Mouse (Mus musculus) frontal cortex, postnatal 14 days (tissue): ENCODE data around the gene Tmem156.

Experiments used
- DNase-seq, 2 experiments: peaks; one replicate each; pipeline ENCODE4 v3.0.0; 2022; ENCODE audit warnings: low spot score in 2 of 2

Gene Tmem156

DNA sequence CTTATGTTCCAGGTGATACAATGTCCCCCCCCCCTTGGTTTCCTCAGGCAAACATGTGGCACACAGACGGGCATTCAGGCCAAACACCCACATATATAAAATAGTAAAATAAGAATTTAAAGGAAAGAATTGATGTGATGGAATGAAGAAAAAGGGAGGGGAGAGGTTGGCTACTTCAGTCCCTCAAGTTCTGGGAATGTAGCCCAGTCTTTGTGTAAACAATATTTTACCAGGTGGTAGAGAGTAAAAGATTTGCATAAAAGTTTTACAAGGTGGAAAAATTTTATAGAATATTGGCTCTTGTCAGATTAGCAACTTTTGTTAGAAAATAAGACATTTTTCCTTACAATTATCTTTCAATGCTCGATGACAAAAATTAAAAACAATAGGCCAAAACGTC is 4.9 kb upstream of the Tmem156 start:
- no peak for DNase-seq

DNA sequence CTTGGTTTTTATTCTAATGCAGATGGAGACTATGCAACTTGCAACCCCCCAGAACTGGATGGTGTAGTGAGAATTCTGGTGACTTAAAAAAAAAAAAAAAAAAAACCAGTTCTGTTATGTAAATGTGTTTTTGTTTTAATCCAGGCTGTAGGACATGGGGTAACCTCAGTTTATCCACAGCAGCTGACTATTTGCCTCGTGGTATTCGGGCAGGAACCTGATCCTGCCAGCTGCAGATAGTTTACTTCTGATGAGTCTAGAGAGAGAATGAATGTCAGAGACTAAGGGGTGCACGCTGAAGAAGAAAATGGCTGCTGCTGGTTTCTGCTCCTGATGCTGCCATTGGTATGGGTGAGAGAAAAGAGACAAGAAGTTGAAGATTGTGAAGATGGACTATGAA is 4.2 kb upstream of the Tmem156 start:
- DNase-seq = no peak

DNA sequence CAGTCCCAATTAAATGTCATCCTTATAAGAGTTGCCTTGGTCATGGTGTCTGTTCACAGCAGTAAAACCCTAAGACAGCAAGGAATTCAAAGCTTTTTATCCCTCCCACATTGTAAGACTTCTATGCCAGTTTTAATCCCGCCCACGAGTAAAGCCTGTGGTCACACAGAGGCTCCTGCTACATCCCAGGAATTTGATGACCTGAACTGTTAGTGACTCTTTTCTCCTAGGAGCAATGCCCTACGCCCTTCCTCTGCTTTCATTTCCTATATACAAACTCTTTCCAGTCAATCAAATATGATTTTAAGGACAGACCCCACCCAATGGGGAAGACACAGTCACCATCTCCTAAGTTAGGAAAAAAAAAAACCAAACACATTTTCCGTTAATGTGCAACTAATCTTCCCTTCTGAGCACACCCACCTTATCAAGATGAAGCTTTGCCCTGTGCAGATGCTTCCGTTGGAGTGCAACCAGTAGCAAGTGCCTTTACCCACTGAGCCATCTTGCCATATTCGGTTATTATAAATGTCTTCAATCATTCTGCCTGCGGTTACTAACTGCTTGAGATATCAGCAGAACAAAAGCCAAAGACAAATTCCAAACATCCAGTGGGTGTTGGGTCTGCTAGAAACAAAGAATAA is 3.1 kb upstream of the Tmem156 start:
- no peak for DNase-seq

DNA sequence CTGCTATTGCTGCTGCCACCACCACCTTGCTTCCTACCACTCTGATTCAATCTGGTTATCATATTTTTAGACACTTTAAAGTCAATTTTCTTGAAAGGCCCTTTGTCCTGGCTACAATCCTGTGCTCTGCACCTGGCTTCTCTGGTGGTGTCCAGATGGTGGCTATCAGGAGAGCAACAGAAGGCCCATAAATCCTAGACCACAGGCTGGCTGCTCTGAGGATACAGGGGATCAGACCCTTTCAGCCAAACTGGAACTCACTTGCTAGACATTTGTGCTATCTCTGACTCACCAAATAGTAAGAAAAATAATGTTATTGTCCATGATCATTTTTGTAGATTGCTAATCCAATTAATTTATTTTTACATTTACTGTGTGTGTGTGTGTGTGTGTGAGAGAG is 1.8 kb upstream of the Tmem156 start:
- no peak for DNase-seq

DNA sequence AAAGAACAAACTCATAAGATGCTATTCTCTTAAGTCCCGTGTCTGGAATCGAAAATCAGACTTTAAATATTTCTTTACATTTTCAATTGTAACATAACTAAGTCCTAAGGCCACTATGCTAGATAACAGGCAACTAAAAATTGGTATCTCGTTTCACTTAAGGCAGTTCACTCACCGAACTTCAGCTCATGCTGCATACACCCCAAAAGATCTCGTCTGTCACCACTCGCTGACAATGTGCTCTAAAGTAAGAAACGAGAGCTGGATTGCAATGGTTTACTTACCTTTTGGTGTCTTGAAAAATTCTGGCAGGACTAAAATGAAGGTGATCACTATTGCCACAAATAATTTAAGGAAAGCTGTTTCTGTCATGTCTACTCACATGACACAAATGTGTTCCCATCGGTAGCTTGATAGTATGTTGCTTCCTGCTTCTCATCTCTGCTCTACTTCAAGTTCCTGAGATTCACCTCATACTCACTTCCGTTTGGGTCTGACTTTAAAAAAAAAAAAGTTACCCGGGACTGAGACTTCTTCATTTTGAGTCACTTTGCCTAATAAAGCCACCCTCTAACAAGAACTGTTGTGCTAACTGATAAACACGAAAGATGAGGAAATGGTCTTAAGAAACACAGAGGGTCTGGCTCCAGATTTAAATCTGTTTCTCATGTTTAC is 611 bp downstream of the Tmem156 start:
- DNase-seq = no peak

DNA sequence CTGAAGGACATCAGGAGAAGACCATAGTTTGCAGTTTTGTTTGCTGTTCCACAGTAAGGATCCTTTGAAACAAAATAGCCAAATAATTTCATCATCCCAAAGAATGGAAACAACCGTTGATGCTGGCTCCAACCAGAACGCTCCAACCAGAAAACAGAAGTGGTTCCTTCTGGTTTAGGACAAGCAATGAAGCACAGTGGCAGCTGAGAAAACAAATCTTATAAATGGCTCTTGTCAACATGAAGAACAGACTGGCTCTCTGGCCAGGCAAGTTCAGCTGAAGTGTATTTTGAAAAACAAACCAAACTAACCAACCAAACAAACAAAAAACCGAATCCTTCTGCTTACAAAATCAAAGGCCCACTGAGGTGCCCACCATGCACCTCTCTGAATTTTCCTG is 2.2 kb downstream of the Tmem156 start:
- no peak for DNase-seq

DNA sequence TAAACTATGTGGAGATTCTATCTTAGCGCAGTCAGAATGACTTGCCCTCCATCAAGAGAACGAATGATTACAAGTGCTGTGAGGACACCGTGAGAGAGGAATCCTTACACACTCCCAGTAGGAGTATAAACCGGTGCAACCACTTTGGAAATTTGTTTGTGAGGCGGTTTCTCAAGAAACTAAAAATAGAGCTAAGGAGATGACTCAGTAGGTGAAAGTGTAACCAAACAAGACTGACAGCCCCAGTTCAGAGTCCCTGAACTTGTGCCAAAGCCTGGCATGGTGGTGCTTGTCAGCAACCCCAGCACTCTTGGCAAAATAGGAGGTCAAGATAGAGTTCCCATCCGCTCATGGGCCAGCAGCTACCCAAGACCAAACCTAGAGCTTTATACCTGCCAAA is 5.4 kb downstream of the Tmem156 start:
- DNase-seq = no peak

DNA sequence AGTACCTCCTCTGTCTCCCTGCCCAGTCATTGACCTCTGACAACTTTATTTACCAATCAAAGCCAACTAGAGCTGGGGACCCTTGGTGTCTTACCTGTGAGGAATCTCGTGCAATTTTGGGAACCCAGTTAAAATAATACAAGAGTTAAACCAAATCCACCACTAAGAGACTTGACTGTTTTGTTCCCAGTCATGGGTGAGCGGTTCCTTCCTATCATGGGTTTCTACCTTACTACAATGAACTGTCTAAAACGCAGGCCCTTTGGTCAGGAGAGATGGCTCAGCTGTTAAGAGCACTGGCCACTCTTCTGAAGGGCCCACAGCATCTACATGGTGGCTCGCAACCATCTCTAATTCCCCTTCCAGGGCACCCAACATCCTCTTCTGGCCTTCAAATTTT is 10.1 kb downstream of the Tmem156 start:
- no peak for DNase-seq

DNA sequence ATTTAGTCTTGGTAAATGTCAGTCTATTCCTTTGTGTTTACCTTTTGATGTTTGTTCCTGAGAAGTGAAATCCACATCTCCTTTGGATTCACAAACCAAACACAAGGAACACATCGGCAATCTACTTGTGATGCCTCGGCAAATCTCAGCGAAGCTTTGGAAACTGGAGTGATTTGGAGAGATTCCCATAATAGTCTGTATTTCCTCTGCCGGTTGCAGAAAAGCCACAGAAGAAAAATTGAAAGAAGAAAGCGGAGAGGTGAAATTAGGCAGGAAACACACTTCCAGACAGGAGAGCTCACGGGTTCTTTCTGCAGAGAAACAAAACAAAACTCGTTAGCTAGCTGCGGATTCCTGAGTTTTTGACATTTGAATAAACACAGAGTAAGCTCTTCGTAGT is 12.1 kb downstream of the Tmem156 start:
- DNase-seq = peak in 1 of 2 experiments; percentile 16

DNA sequence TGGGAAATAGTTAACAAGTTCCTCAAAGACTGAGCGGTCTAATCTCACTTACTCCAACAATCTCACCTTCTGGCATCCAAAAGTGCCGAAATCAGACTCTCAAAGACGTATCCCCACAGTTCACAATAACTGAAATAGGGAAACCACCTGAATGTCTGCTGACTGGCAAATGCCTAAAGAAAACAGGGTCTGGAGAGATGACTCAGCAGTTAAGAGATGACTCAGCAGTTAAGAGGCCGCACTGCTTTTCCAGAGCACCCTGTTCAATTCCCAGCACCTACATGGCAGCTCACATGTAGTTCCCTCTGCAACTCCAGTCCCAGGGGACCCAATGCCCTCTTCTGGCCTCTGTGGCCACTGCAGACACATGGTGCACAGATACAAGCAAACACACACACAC is 13.9 kb downstream of the Tmem156 start:
- DNase-seq = no peak

DNA sequence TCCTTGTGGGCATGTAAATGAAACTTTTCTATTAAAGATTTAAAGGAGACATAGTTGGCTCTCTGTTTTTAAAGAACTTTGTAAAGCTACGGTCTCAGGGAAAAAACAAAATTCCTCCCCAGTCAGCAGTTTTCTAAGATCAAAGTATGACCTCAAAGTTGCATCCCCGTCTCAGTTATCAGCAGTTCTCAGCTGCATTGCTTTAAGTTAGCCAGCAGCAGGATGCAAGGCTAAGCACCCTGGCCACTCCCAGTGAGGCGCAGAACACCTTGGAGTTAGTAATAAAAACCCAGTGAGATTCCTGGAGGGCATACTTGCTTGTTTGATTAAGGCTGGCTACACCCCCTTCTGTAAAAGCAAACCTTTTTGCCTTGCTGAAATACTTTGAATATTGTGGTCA is 15.2 kb downstream of the Tmem156 start:
- DNase-seq = no peak

DNA sequence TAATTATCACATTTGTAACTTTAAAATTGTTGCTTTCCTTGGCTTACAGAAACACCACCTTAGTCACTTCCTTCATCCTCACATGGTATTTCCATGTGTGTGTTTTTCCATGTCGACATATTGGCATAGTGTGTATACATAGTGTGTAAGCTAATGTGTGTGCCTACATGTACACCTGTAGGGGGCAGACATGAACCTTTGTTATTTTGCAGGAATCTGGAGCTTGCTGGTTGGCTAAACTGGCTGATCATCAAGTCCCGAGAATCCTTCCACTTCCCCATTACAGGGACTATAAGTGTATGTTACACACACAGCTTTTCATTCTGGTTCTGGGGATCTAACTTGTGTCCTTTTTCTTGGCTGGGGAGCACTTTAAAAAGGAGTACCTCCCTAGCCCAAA is 15.8 kb downstream of the Tmem156 start:
- no peak for DNase-seq

DNA sequence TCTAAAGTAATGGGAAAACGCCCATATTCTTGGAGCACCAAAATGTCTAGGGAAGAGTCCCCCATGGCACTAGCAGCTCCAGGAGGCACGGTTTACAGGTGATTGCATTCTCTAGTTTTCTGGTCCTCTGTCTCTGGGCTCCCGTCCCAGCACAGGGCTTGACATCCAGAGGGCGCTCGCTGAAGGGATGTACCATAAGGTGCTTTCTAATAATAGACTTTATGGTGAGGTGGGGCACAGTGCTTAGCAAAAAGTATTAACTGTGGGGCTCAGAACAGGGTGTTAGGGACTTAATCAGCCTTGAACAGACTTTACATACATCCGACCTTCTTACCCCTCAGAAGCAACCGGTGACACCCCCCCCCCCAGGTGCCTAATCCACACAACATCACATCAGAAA is 17.2 kb downstream of the Tmem156 start:
- DNase-seq = no peak

DNA sequence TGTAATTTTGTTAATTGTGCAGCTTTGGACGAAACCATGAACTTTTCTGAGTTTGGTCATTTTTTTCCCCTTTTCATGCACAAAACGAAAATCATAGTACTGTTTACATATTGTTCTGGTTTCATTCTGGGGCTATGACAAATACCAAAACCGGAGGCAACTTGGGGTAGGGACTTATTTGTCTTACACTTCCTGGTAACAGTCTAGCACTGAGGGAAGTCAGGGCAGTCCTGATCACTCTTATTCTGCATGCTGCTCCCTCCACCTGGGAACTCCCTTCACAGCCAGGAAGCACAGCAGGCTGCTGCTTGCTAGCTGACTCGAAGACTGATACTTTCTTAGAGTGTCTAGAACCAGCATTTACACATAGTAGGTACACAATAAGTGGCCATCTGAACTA is 18.7 kb downstream of the Tmem156 start:
- no peak for DNase-seq

DNA sequence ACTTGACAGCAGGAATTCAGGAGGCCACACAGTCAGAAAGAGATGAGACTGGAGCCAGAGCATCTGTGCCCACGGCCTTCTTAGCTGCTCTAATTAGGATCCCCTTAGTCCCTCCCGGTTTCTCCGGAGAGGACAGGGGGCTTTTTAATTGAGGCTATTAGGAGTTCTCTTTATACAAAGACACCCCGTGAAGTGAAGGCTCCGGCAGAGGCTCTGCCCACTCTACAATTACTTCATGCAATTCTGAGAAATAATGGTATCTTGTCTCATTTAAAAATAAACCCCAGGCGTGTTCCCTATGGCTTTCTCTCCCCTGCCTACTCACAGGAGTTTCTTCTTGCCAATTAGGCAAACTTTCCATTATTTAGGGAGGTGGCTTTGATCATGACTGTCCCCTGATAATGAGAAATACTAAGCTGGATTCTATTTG is 20.2 kb downstream of the Tmem156 start:
- DNase-seq = no peak

DNA sequence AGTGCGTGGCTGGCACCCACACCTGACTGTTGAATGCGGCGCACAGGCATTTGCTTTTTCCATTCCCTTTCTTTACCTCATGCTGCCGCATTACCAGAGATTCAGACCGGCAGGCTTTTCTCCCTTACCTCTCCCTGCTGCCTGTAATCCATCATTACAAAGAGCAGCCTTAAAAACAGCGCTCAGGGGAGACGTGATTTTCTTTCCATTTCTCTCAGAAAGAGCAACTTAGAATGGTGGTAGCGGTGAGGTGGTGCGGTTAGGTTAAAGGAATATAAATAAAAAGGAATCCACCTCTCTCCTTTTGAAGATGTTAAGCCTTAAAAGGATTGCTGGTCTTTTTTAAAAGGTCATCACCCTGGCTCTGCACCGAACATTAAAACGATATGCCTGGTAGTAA is 22.1 kb downstream of the Tmem156 start:
- DNase-seq = no peak

DNA sequence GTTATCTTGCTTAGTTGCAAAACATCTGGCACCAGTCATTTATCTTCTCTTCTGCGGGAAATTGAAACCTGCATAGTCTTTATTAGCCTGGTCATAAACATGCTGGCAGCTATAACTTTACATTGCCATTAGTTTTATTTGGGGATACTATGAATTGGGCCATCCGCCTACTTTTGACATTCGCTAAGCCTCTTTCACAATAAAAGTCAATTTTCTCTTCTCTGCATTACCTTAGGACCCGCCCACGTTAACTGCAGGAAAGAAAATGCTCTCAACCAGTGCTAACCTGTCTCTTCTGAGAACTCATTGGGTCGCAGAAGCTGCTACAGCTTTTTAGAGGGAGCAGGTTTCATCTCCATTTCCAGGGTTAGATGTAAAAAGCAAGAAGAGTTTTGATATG is 23.8 kb downstream of the Tmem156 start:
- DNase-seq = no peak

DNA sequence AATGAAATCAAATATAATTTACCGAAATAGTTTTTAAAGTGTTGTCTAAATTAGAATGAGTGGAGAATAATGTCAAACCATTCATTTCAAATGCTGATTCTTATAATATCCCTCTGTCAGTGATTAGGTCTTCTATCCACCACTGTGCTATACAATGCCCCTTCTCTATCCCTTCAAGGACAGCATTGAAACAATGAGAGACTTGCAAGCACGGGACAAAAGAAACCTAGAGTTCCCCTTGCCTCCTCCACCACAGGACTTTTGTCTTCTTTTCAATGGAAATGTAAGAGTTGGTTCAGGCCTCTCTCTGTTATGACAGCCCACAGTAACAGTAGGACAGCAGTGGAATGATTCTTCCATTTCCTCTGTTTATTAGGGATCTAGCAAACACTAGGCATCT is 28.7 kb downstream of the Tmem156 start:
- no peak for DNase-seq

DNA sequence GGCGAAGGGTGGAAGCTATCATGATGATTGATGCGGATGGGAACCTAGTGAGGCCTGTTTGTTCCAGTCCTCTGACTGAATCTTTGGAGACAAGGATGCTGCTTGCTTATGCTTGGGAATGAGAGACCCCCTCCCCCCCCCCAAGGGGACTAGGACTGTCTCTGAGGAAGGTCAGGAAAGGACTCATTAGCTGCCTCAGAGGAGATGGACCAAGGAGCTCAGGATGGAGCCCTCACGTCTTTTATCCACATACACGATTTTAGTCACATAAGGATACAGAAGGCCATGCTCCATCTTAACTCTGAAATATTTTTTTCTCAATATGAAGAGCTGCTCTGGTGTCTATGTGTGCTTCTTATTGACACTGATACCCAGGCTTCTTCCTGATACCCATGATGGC is 29.7 kb downstream of the Tmem156 start:
- no peak for DNase-seq

DNA sequence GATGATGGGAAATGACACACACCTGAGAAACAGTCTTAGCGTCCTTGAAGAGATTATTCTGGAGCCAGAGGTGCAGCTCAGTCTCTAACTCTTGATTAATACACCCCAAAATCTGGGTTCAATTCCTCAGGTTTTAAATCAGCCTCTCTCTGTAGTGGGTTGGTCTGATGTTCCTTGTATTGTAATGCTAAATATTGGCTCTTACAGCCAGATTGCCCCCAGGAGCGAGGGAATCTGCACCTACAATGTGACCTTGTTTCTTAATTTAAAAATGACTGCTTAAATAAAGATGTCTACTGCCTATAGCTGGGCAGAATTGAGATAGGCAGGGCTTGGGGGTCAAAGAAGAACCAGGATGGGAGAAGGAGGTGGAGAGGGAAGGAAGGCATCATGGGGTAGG is 32.1 kb downstream of the Tmem156 start:
- DNase-seq = no peak

DNA sequence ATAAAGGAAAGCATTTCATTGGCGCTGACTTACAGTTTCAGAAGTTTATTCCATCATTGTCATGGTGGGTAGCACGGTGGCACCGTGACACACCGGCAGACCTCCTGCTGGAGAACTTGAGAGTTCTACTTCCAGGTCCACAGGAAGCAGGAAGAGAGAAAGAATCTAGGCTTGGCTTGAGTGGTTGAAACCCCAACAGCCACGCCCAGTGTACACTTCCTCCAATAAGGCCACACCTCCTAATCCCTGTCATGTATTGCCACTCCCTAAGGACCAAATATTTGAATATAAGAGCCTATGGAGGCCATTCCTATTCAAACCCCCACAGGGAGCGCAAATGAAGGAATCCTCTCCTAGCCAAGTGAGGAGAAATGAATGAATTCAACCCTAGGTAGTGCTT is 34.3 kb downstream of the Tmem156 start:
- no peak for DNase-seq

DNA sequence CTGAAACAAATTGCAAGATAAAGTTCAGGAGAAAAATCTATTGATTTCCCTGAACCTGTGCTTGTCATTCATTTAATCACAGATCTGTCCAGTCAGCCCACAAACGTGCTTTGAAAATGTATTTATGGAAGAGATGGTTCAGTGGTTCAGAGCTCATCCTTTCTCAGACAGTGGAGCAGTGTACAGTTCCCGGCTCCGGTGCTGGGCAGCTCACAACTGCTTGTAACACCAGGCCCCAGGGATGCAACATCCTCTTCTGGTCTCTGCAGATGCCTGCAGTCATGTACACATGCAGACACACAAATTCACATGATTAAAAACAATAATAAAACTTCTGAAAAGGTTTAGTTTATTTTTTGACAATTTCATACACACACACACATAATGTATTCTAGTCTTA is 40.4 kb downstream of the Tmem156 start:
- no peak for DNase-seq

DNA sequence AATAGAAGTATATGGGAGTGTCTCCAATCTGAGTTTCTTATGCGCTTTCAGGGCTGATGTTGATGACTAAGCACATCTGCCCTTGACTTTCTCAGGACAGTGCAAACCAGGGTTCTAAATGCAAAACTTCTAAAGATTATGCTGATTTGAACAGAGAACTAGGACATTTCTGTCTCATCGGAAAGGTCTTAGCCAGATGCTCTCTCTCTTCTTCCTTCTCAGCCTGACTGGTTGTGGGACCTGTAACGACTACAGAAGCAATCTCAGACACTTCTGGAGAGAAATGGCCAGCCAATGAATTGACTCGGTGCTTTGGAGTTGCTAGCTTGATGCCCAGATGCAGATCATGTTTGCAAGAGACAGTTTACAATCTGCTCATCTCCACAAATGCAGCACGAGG is 42.1 kb downstream of the Tmem156 start:
- DNase-seq = no peak

DNA sequence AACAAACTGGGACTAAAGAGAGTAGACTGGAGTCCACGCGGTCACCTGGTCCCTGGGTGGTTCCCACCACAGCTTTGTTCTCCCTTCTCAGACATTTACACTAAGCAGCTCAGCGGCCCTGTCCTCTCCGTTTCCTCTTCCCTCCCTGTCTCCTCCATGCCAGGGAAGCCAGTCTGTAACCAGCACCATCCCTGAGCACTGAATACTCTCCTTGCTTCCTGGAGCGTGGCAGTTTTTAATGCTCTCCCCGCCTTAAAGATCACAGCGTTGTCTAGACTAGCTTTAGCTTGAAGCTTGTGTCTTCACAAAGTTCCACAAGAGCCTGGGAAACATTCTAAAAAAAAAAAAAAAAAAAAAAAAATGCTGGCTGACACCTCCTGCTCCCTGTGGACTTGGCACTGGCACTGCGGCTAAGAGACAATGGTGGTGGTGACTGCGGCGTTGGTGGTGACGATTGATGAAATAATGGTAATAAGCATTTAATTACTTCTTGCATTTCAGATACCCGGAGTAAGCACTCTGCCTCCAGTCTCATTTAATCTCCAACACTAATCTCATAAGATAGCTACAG is 44.6 kb downstream of the Tmem156 start:
- no peak for DNase-seq
